9 mouse cellular contexts compared by ENCODE assay signal in genomic region chr13:109665803-109666403, GRCm38 (mm10).
A peak's percentile ranks its signal among the peaks of the same experiment; 100 is the strongest.
DNase-seq lines count a peak whose midpoint lies in the region; ATAC-seq and TF ChIP-seq lines count a peak whose summit lies in the region.
"Had no signal": no experiment of that assay in that cellular context is flagged by ENCODE, and none has a peak within 500 bp of the region (broad histone marks: within the 10 kb centered on the region; RNA-seq: fewer than 3 reads in every experiment).

No protein-coding gene starts in this region.

- H3K27me3 ChIP-seq in heart, embryonic 12.5 days (replicated peaks) = no peaks in the 10 kb centered on the region
- H3K27me3 ChIP-seq in heart, adult 2 months (ENCODE audit: control insufficient read depth, insufficient read depth, low read length) = no peaks in the 10 kb centered on the region
- H3K27me3 ChIP-seq in midbrain, embryonic 10.5 days (ENCODE audit: low read depth, poor library complexity, severe bottlenecking) = no peaks in the 10 kb centered on the region
- H3K27me3 ChIP-seq in midbrain, embryonic 11.5 days (ENCODE audit: control insufficient read depth, insufficient read depth, low read length) = no peaks in the 10 kb centered on the region
- no peaks in the 10 kb centered on the region for H3K27me3 ChIP-seq in limb, embryonic 13.5 days
- H3K27me3 ChIP-seq in myocyte (ENCODE audit: control insufficient read depth, insufficient read depth, insufficient read length) = no peaks in the 10 kb centered on the region

- 25% methylated on average over 10 of the region's 10 CpGs for WGBS in heart, embryonic 12.5 days
- WGBS in heart, adult 2 months = 55% methylated on average over 10 of the region's 10 CpGs
- 91% methylated on average over 10 of the region's 10 CpGs for WGBS in midbrain, embryonic 10.5 days
- WGBS in midbrain, embryonic 11.5 days = 90% methylated on average over 10 of the region's 10 CpGs
- WGBS in limb, embryonic 13.5 days = 85% methylated on average over 10 of the region's 10 CpGs

- no peaks in the 10 kb centered on the region for H3K9me3 ChIP-seq in heart, embryonic 12.5 days (replicated peaks)
- no peaks in the 10 kb centered on the region for H3K9me3 ChIP-seq in midbrain, embryonic 10.5 days (replicated peaks)
- no peaks in the 10 kb centered on the region for H3K9me3 ChIP-seq in midbrain, embryonic 11.5 days (ENCODE audit: control insufficient read depth, low read length)
- no peaks in the 10 kb centered on the region for H3K9me3 ChIP-seq in limb, embryonic 13.5 days

- peaks cover 41% of the 10 kb centered on the region for H3K4me1 ChIP-seq in heart, embryonic 12.5 days (replicated peaks)
- peaks cover 6% of the 10 kb centered on the region for H3K4me1 ChIP-seq in heart, adult 2 months (ENCODE audit: control insufficient read depth, insufficient read depth, low read length)
- H3K4me1 ChIP-seq in midbrain, embryonic 10.5 days = peaks cover 22% of the 10 kb centered on the region
- no peaks in the 10 kb centered on the region for H3K4me1 ChIP-seq in midbrain, embryonic 11.5 days (ENCODE audit: control insufficient read depth, insufficient read depth, low read length)
- peaks cover 24% of the 10 kb centered on the region for H3K4me1 ChIP-seq in limb, embryonic 13.5 days

- intact Hi-C loops in heart, adult 2 months (cut with DNase I) = no loop called here

- no peak overlapping the region for H3K4me3 ChIP-seq in heart, embryonic 12.5 days
- H3K4me3 ChIP-seq in heart, adult 2 months = no peak overlapping the region
- no peak overlapping the region for H3K4me3 ChIP-seq in midbrain, embryonic 10.5 days
- H3K4me3 ChIP-seq in midbrain, embryonic 11.5 days (ENCODE audit: low read depth, low read length) = no peak overlapping the region
- no peak overlapping the region for H3K4me3 ChIP-seq in limb, embryonic 13.5 days
- H3K4me3 ChIP-seq in myocyte = no peak overlapping the region

- H3K9ac ChIP-seq in heart, embryonic 12.5 days = no peak overlapping the region
- no peak overlapping the region for H3K9ac ChIP-seq in heart, adult 2 months (ENCODE audit: low read depth, low read length)
- H3K9ac ChIP-seq in midbrain, embryonic 11.5 days (ENCODE audit: low read length) = no peak overlapping the region
- H3K9ac ChIP-seq in limb, embryonic 13.5 days = no peak overlapping the region

- peak overlapping the region; percentile 67 for H3K27ac ChIP-seq in heart, embryonic 12.5 days (ENCODE audit: poor library complexity, severe bottlenecking)
- H3K27ac ChIP-seq in heart, adult 2 months = no peak overlapping the region
- peak overlapping the region; percentile 17; the same call in 1 of the 2 replicates for H3K27ac ChIP-seq in midbrain, embryonic 10.5 days (replicated peaks)
- H3K27ac ChIP-seq in midbrain, embryonic 11.5 days (ENCODE audit: low read depth, low read length) = no peak overlapping the region
- H3K27ac ChIP-seq in limb, embryonic 13.5 days = peak overlapping the region; percentile 65; the same call in 1 of the 2 replicates

- H3K79me2 ChIP-seq in heart, adult 2 months (replicated peaks; ENCODE audit: control insufficient read depth, insufficient read depth, low read length) = no peaks in the 10 kb centered on the region
- no peaks in the 10 kb centered on the region for H3K79me2 ChIP-seq in myocyte (ENCODE audit: control insufficient read depth, insufficient read depth)

- peak; percentile 79 for ATAC-seq in heart, embryonic 12.5 days (ENCODE audit: insufficient number of reproducible peaks, low FRiP score)
- ATAC-seq in midbrain, embryonic 11.5 days (ENCODE audit: low FRiP score) = no peak
- ATAC-seq in limb, embryonic 13.5 days (ENCODE audit: low FRiP score, low read depth) = no peak

- no peaks in the 10 kb centered on the region for H3K36me3 ChIP-seq in heart, embryonic 12.5 days
- H3K36me3 ChIP-seq in heart, adult 2 months (ENCODE audit: control insufficient read depth, insufficient read depth, low read length) = no peaks in the 10 kb centered on the region; the same call in 1 of the 2 replicates
- no peaks in the 10 kb centered on the region for H3K36me3 ChIP-seq in midbrain, embryonic 10.5 days
- no peaks in the 10 kb centered on the region for H3K36me3 ChIP-seq in midbrain, embryonic 11.5 days (ENCODE audit: control insufficient read depth, insufficient read depth, low read length)
- H3K36me3 ChIP-seq in limb, embryonic 13.5 days = no peaks in the 10 kb centered on the region
- H3K36me3 ChIP-seq in myocyte (ENCODE audit: control insufficient read depth, insufficient read depth) = no peaks in the 10 kb centered on the region

- no peak overlapping the region for H3ac ChIP-seq in myocyte (ENCODE audit: control insufficient read depth, insufficient read length)

- no peak for TF ChIP-seq EP300 in heart, adult 2 months (IDR thresholded peaks at IDR 0.05; ENCODE audit: insufficient read depth, low read depth, low read length)

- TF ChIP-seq CTCF in heart, adult 2 months (IDR thresholded peaks at IDR 0.05) = no peak

- TF ChIP-seq POLR2A in heart, adult 2 months (IDR thresholded peaks at IDR 0.05; ENCODE audit: insufficient read depth, low read depth, low read length) = no peak
- TF ChIP-seq POLR2A in myocyte (IDR thresholded peaks at IDR 0.05; ENCODE audit: insufficient read length, low read depth) = no peak

- DNase-seq in heart, adult 2 months = no peak
- DNase-seq in midbrain, embryonic 10.5 days (ENCODE audit: low spot score) = no peak
- no peak for DNase-seq in midbrain, embryonic 11.5 days (ENCODE audit: low spot score, missing footprints)
- no peak for DNase-seq in natural killer cell, adult 2 months (ENCODE audit: low spot score in 2 of 2)
- no peak for DNase-seq in right cerebral cortex, postnatal 36 days (ENCODE audit: low spot score in 2 of 2)
- DNase-seq: cerebellum, adult 8-10 months had no signal

- H3K4me2 ChIP-seq in heart, embryonic 12.5 days = peak overlapping the region; percentile 38
- H3K4me2 ChIP-seq in midbrain, embryonic 11.5 days = no peak overlapping the region
- no peak overlapping the region for H3K4me2 ChIP-seq in limb, embryonic 13.5 days (replicated peaks)
- no peak overlapping the region for H3K4me2 ChIP-seq in myocyte (ENCODE audit: low read depth)

TF ChIP-seq in myocyte, 11 proteins besides CTCF, POLR2A, EP300 and RAD21:
- TF ChIP-seq MYOD1 (IDR thresholded peaks at IDR 0.05; ENCODE audit: control insufficient read depth in 1 of 3, insufficient read length in 2 of 3, low read depth in 2 of 3) = peak in 2 of 3 experiments; percentile 63 to 70
- TF ChIP-seq TCF12 (IDR thresholded peaks at IDR 0.05; ENCODE audit: insufficient read depth, poor library complexity, severe bottlenecking) = no peak
- TF ChIP-seq POLR2AphosphoS2 (IDR thresholded peaks at IDR 0.05; ENCODE audit: insufficient read length, low read depth) = no peak
- no peak for TF ChIP-seq E2F4 (IDR thresholded peaks at IDR 0.05; ENCODE audit: insufficient read depth)
- TF ChIP-seq MAX (IDR thresholded peaks at IDR 0.05; ENCODE audit: low read depth) = no peak
- TF ChIP-seq USF1 (IDR thresholded peaks at IDR 0.05; ENCODE audit: low read depth) = no peak
- no peak for TF ChIP-seq CEBPB (IDR thresholded peaks at IDR 0.05; ENCODE audit: insufficient read depth, poor library complexity, severe bottlenecking)
- TF ChIP-seq SRF (IDR thresholded peaks at IDR 0.05; ENCODE audit: control insufficient read depth, insufficient read length, low read depth) = no peak
- TF ChIP-seq TCF3 (IDR thresholded peaks at IDR 0.05; ENCODE audit: insufficient read length, low read depth) = no peak
- no peak for TF ChIP-seq REST (IDR thresholded peaks at IDR 0.05; ENCODE audit: insufficient read depth, insufficient read length)
- TF ChIP-seq MYOG (IDR thresholded peaks at IDR 0.05; ENCODE audit: control insufficient read depth in 1 of 3, insufficient read depth in 1 of 3, insufficient read length in 2 of 3, low read depth in 2 of 3) = peak in 1 of 3 experiments; percentile 68
TF ChIP-seq in myocyte: peak in this region for 2.

Comparison
In these comparisons a context has a peak if more than half of its experiments do, and no peak if none do; other contexts are left out.
1. H3K27ac ChIP-seq: peak in heart, embryonic 12.5 days (single experiment), midbrain, embryonic 10.5 days (single experiment) and limb, embryonic 13.5 days (single experiment); none in heart, adult 2 months (single experiment) and midbrain, embryonic 11.5 days (single experiment).